Mouse (Mus musculus): ENCODE data around the gene Armc9. TPM values are rescaled to one million over a fixed set of nuclear protein-coding genes. Genes with fewer than 3 reads are reported as not detected.

Gene Armc9
- polyA plus RNA-seq, 1 experiment from 2014 or later = 39.8 TPM

GRCm38 (mm10) chr1:86202617-86203219 lies 48.1 kb downstream of the Armc9 start:
- no peak overlapping the region for H3K4me3 ChIP-seq
- peaks cover 85% of the 10 kb centered on the region for H3K36me3 ChIP-seq
- H3K9me3 ChIP-seq (replicated peaks) = no peaks in the 10 kb centered on the region
- WGBS = 90% methylated on average over 9 of the region's 9 CpGs
- no peak overlapping the region for H3K9ac ChIP-seq
- H3K27ac ChIP-seq = no peak overlapping the region
- no peak for ATAC-seq (ENCODE audit: low FRiP score)
- no peaks in the 10 kb centered on the region for H3K27me3 ChIP-seq
- no peaks in the 10 kb centered on the region for H3K4me1 ChIP-seq
- H3K4me2 ChIP-seq (replicated peaks) = no peak overlapping the region

- 85% methylated on average over 7 of the region's 7 CpGs for WGBS
- no peak for ATAC-seq (ENCODE audit: low FRiP score)
These were observed 56.1 kb downstream of the Armc9 start for GRCm38 (mm10) chr1:86210676-86211075.

GRCm38 (mm10) chr1:86211498-86211897 lies 56.9 kb downstream of the Armc9 start:
- H3K9ac ChIP-seq = no peak overlapping the region
- no peaks in the 10 kb centered on the region for H3K4me1 ChIP-seq
- no peak overlapping the region for H3K4me3 ChIP-seq
- H3K27ac ChIP-seq = no peak overlapping the region
- H3K4me2 ChIP-seq (replicated peaks) = no peak overlapping the region
- H3K9me3 ChIP-seq (replicated peaks) = no peaks in the 10 kb centered on the region
- no peaks in the 10 kb centered on the region for H3K27me3 ChIP-seq
- 100% methylated on average over 1 of the region's 1 CpGs for WGBS
- H3K36me3 ChIP-seq = peaks cover 59% of the 10 kb centered on the region
- no peak for ATAC-seq (ENCODE audit: low FRiP score)

More at GRCm38 (mm10) chr1:86210676-86211075, 56.1 kb downstream of the Armc9 start:
- no peak overlapping the region for H3K9ac ChIP-seq
- no peak overlapping the region for H3K4me2 ChIP-seq (replicated peaks)
- no peaks in the 10 kb centered on the region for H3K4me1 ChIP-seq
- H3K27me3 ChIP-seq = no peaks in the 10 kb centered on the region
- no peaks in the 10 kb centered on the region for H3K9me3 ChIP-seq (replicated peaks)
- H3K36me3 ChIP-seq = peaks cover 63% of the 10 kb centered on the region
- H3K4me3 ChIP-seq = no peak overlapping the region
- H3K27ac ChIP-seq = no peak overlapping the region

- H3K9ac ChIP-seq = no peak overlapping the region
- 92% methylated on average over 8 of the region's 8 CpGs for WGBS
- ATAC-seq (ENCODE audit: low FRiP score) = no peak
These were observed 58.2 kb downstream of the Armc9 start for GRCm38 (mm10) chr1:86212731-86213130.

GRCm38 (mm10) chr1:86214158-86214557 lies 59.6 kb downstream of the Armc9 start:
- Histone ChIP-seq H3K9ac (no peak overlapping the region), H3K4me1 (no peaks in the 10 kb centered on the region), H3K27ac (no peak overlapping the region), H3K4me3 (no peak overlapping the region), H3K36me3 (peaks cover 46% of the 10 kb centered on the region), H3K4me2 (replicated peaks) (no peak overlapping the region), H3K9me3 (replicated peaks) (no peaks in the 10 kb centered on the region), H3K27me3 (no peaks in the 10 kb centered on the region)
- 0% methylated on average over 1 of the region's 1 CpGs for WGBS
- ATAC-seq (ENCODE audit: low FRiP score) = peak; percentile 32; the same call in 1 of the 2 replicates

More at GRCm38 (mm10) chr1:86212731-86213130, 58.2 kb downstream of the Armc9 start:
- no peak overlapping the region for H3K4me2 ChIP-seq (replicated peaks)
- no peak overlapping the region for H3K27ac ChIP-seq
- no peaks in the 10 kb centered on the region for H3K9me3 ChIP-seq (replicated peaks)
- H3K4me1 ChIP-seq = no peaks in the 10 kb centered on the region
- H3K36me3 ChIP-seq = peaks cover 52% of the 10 kb centered on the region
- no peaks in the 10 kb centered on the region for H3K27me3 ChIP-seq
- H3K4me3 ChIP-seq = no peak overlapping the region

- Histone ChIP-seq H3K4me2 (replicated peaks) (no peak overlapping the region), H3K27me3 (no peaks in the 10 kb centered on the region), H3K9me3 (replicated peaks) (no peaks in the 10 kb centered on the region), H3K36me3 (peaks cover 46% of the 10 kb centered on the region), H3K27ac (no peak overlapping the region), H3K9ac (no peak overlapping the region), H3K4me3 (no peak overlapping the region), H3K4me1 (no peaks in the 10 kb centered on the region)
- 93% methylated on average over 1 of the region's 1 CpGs for WGBS
- no peak for ATAC-seq (ENCODE audit: low FRiP score)
These were observed 60.7 kb downstream of the Armc9 start for GRCm38 (mm10) chr1:86215297-86215696.

- H3K27ac ChIP-seq = no peak overlapping the region
- ATAC-seq (ENCODE audit: low FRiP score) = no peak
- no peak overlapping the region for H3K4me3 ChIP-seq
- H3K9me3 ChIP-seq (replicated peaks) = no peaks in the 10 kb centered on the region
- WGBS = 91% methylated on average over 5 of the region's 5 CpGs
- H3K4me2 ChIP-seq (replicated peaks) = no peak overlapping the region
- H3K4me1 ChIP-seq = no peaks in the 10 kb centered on the region
- H3K36me3 ChIP-seq = peaks cover 37% of the 10 kb centered on the region
- no peaks in the 10 kb centered on the region for H3K27me3 ChIP-seq
- no peak overlapping the region for H3K9ac ChIP-seq
These were observed 61.8 kb downstream of the Armc9 start for GRCm38 (mm10) chr1:86216412-86216811.

GRCm38 (mm10) chr1:86217976-86218375 lies 63.4 kb downstream of the Armc9 start:
- H3K27ac ChIP-seq = no peak overlapping the region
- no peak overlapping the region for H3K4me2 ChIP-seq (replicated peaks)
- no peak overlapping the region for H3K4me3 ChIP-seq
- ATAC-seq (ENCODE audit: low FRiP score) = no peak
- H3K4me1 ChIP-seq = no peaks in the 10 kb centered on the region
- WGBS = 72% methylated on average over 6 of the region's 6 CpGs
- H3K36me3 ChIP-seq = peaks cover 31% of the 10 kb centered on the region
- H3K9me3 ChIP-seq (replicated peaks) = no peaks in the 10 kb centered on the region
- no peak overlapping the region for H3K9ac ChIP-seq
- H3K27me3 ChIP-seq = no peaks in the 10 kb centered on the region

GRCm38 (mm10) chr1:86225195-86225594 lies 70.6 kb downstream of the Armc9 start:
- no peak overlapping the region for H3K27ac ChIP-seq
- H3K4me1 ChIP-seq = no peaks in the 10 kb centered on the region
- no peak for ATAC-seq (ENCODE audit: low FRiP score)
- H3K27me3 ChIP-seq = no peaks in the 10 kb centered on the region
- no peak overlapping the region for H3K4me3 ChIP-seq
- no peaks in the 10 kb centered on the region for H3K9me3 ChIP-seq (replicated peaks)
- 0 out of 2 replicates have a peak, but pooled peaks cover 3% of the 10 kb centered on the region for H3K36me3 ChIP-seq
- H3K4me2 ChIP-seq (replicated peaks) = no peak overlapping the region
- H3K9ac ChIP-seq = no peak overlapping the region
- WGBS = 60% methylated on average over 6 of the region's 6 CpGs

- Histone ChIP-seq H3K36me3 (0 out of 2 replicates have a peak, but pooled peaks cover 3% of the 10 kb centered on the region), H3K9ac (no peak overlapping the region), H3K27me3 (no peaks in the 10 kb centered on the region), H3K9me3 (replicated peaks) (no peaks in the 10 kb centered on the region), H3K4me3 (no peak overlapping the region), H3K4me2 (replicated peaks) (no peak overlapping the region), H3K27ac (no peak overlapping the region), H3K4me1 (no peaks in the 10 kb centered on the region)
- no peak for ATAC-seq (ENCODE audit: low FRiP score)
- 94% methylated on average over 8 of the region's 8 CpGs for WGBS
These were observed 74.1 kb downstream of the Armc9 start for GRCm38 (mm10) chr1:86228653-86229052.

- peaks cover 2% of the 10 kb centered on the region; the same call in 1 of the 2 replicates for H3K4me1 ChIP-seq
- H3K9me3 ChIP-seq (replicated peaks) = no peaks in the 10 kb centered on the region
- 0 out of 2 replicates have a peak, but pooled peaks cover 3% of the 10 kb centered on the region for H3K36me3 ChIP-seq
- ATAC-seq (ENCODE audit: low FRiP score) = no peak
- H3K4me2 ChIP-seq (replicated peaks) = no peak overlapping the region
- no peak overlapping the region for H3K9ac ChIP-seq
- WGBS = 90% methylated on average over 9 of the region's 9 CpGs
- no peak overlapping the region for H3K4me3 ChIP-seq
- no peak overlapping the region for H3K27ac ChIP-seq
- H3K27me3 ChIP-seq = no peaks in the 10 kb centered on the region
These were observed 74.7 kb downstream of the Armc9 start for GRCm38 (mm10) chr1:86229184-86229829.

GRCm38 (mm10) chr1:86232631-86233030 lies 78.1 kb downstream of the Armc9 start:
- Histone ChIP-seq H3K27me3 (no peaks in the 10 kb centered on the region), H3K36me3 (0 out of 2 replicates have a peak, but pooled peaks cover 3% of the 10 kb centered on the region), H3K4me2 (replicated peaks) (no peak overlapping the region), H3K4me3 (no peak overlapping the region), H3K9me3 (replicated peaks) (no peaks in the 10 kb centered on the region), H3K4me1 (peaks cover 2% of the 10 kb centered on the region; the same call in 1 of the 2 replicates), H3K9ac (no peak overlapping the region), H3K27ac (no peak overlapping the region)
- 84% methylated on average over 5 of the region's 5 CpGs for WGBS
- ATAC-seq (ENCODE audit: low FRiP score) = no peak

- Histone ChIP-seq H3K4me2 (replicated peaks) (no peak overlapping the region), H3K27me3 (no peaks in the 10 kb centered on the region), H3K4me1 (peaks cover 2% of the 10 kb centered on the region; the same call in 1 of the 2 replicates), H3K9ac (no peak overlapping the region), H3K4me3 (no peak overlapping the region), H3K27ac (no peak overlapping the region), H3K36me3 (no peaks in the 10 kb centered on the region), H3K9me3 (replicated peaks) (no peaks in the 10 kb centered on the region)
- 70% methylated on average over 4 of the region's 4 CpGs for WGBS
- no peak for ATAC-seq (ENCODE audit: low FRiP score)
These were observed 79.2 kb downstream of the Armc9 start for GRCm38 (mm10) chr1:86233808-86234207.
